Mouse (Mus musculus) ES-E14 (cell line): ENCODE measurements around the gene Taf5. TPM values are rescaled to one million over a fixed set of nuclear protein-coding genes. Genes with fewer than 3 reads are reported as not detected.

Source experiments
- DNase-seq: peaks from one replicate; pipeline ENCODE4 v3.0.0-alpha.2; 2013; ENCODE audit warnings: low read depth, low spot score
- H3K27ac ChIP-seq: 2 replicates; pipeline ENCODE4 v1.5.1; 2012; ENCODE audit warnings: low read depth, mild to moderate bottlenecking, low read length, moderate library complexity, mixed read lengths; ENCODE audit not compliant: poor library complexity, insufficient read depth, severe bottlenecking
- H3K36me3 ChIP-seq: 2 replicates; pipeline ENCODE4 v1.6.1; 2012; ENCODE audit warnings: mild to moderate bottlenecking, low read length, moderate library complexity, mixed read lengths; ENCODE audit not compliant: control insufficient read depth, poor library complexity, insufficient read depth, severe bottlenecking
- H3K4me1 ChIP-seq, 2 experiments: fragments of 150-350 bp in 1 of 2; sonication (generic) in 1 of 2; 2 replicates each; pipeline ENCODE4 v1.6.1; 2012; ENCODE audit warnings: low read length in 2 of 2, mild to moderate bottlenecking in 1 of 2, mixed read lengths in 1 of 2; ENCODE audit not compliant: control insufficient read depth in 2 of 2, insufficient read depth in 2 of 2, poor library complexity in 1 of 2
- H3K4me3 ChIP-seq, 2 experiments: fragments of 150-350 bp in 1 of 2; sonication (generic) in 1 of 2; 2 replicates each; pipeline ENCODE4 v1.5.1; 2012; ENCODE audit warnings: low read length in 2 of 2, low read depth in 1 of 2, mild to moderate bottlenecking in 1 of 2, mixed read lengths in 1 of 2; ENCODE audit not compliant: insufficient read depth in 1 of 2, poor library complexity in 1 of 2, severe bottlenecking in 1 of 2
- H3K9ac ChIP-seq: 2 replicates; pipeline ENCODE4 v1.6.1; 2012; ENCODE audit warnings: low read depth, mild to moderate bottlenecking, low read length, mixed read lengths; ENCODE audit not compliant: poor library complexity, insufficient read depth, severe bottlenecking
- H3K9me3 ChIP-seq: fragments of 150-350 bp; sonication (generic); 2 replicates; pipeline ENCODE4 v1.6.1; 2012; ENCODE audit warnings: low read depth, mild to moderate bottlenecking, low read length; ENCODE audit not compliant: control insufficient read depth, insufficient read depth
- CHD2 ChIP-seq: IDR thresholded peaks from 2 replicates; pipeline ENCODE4 v1.6.1; 2014; ENCODE audit warnings: mild to moderate bottlenecking, low read depth, low read length, inconsistent platforms
- HCFC1 ChIP-seq: IDR thresholded peaks from 2 replicates; pipeline ENCODE4 v1.6.1; 2012; ENCODE audit warnings: low read length, inconsistent platforms, borderline replicate concordance; ENCODE audit not compliant: insufficient read depth
- MAFK ChIP-seq: IDR thresholded peaks from 2 replicates; pipeline ENCODE4 v1.6.1; 2014; ENCODE audit warnings: mild to moderate bottlenecking, low read depth, low read length, inconsistent platforms; ENCODE audit not compliant: insufficient read depth
- ZC3H11A ChIP-seq: IDR thresholded peaks from 2 replicates; pipeline ENCODE4 v1.6.1; 2012; ENCODE audit warnings: low read depth, mild to moderate bottlenecking, inconsistent platforms, low read length, borderline replicate concordance
- ZNF384 ChIP-seq: IDR thresholded peaks from 2 replicates; pipeline ENCODE4 v1.6.1; 2012; ENCODE audit warnings: low read depth, low read length, inconsistent platforms
- in situ Hi-C, 2 experiments: fragments of 600-800 bp; cut with MboI; formaldehyde crosslinking; loops; one replicate each; pipeline ENCODE4 v1.15.1; 2025; ENCODE audit warnings: low sequenced_read_pairs in 2 of 2, inconsistent platforms in 1 of 2; ENCODE audit not compliant: unreplicated experiment in 2 of 2
- total RNA-seq: library from RNA; depleted of rRNA; stranded (reverse); fragments of 300-350 nt; gene quantifications from 2 replicates; pipeline ENCODE4 v1.2.3, GENCODE M21; 2012

Taf5 gene
- total RNA-seq, 1 experiment, result 17.1 TPM

GRCm38 (mm10) chr19:47090550-47091156 is 23.1 kb downstream of the Taf5 start, which contains the start of the genes Usmg5 and Pdcd11:
Gene Usmg5 (minus strand): TSS chr19:47090647.
Gene Pdcd11 (plus strand): TSS chr19:47090768.
- H3K36me3 ChIP-seq, result peaks cover 21% of the 10 kb centered on the region
- peak within 1 kb of the TSS; percentile 92 for H3K9ac ChIP-seq
- in situ Hi-C loops, result no loop called here
- H3K4me1 ChIP-seq, result peaks cover 0 to 2% of the 10 kb centered on the region in 2 experiments; a peak in 1 of 4 replicates
- peak; percentile 94 for DNase-seq
- H3K4me3 ChIP-seq, result peak within 1 kb of the TSS; percentile 85 to 99
- H3K27ac ChIP-seq, result peak within 1 kb of the TSS; percentile 32; the same call in 1 of the 2 replicates
- TF ChIP-seq CHD2 (no peak; the same call in 1 of the 2 replicates), ZNF384 (no peak), ZC3H11A (no peak), HCFC1 (no peak), MAFK (no peak)
- no peaks in the 10 kb centered on the region for H3K9me3 ChIP-seq

- H3K4me1 ChIP-seq, result no peaks in the 10 kb centered on the region
- peaks cover 68% of the 10 kb centered on the region for H3K36me3 ChIP-seq
- in situ Hi-C loops, result no loop called here
These were observed 33.5 kb downstream of the Taf5 start for GRCm38 (mm10) chr19:47101080-47101479.

GRCm38 (mm10) chr19:47104641-47105271 is 37.2 kb downstream of the Taf5 start:
- no peak for DNase-seq
- peaks cover 79% of the 10 kb centered on the region for H3K36me3 ChIP-seq
- H3K9ac ChIP-seq, result no peak overlapping the region
- in situ Hi-C loops, result no loop called here
- TF ChIP-seq MAFK (no peak), ZNF384 (no peak), HCFC1 (no peak), CHD2 (no peak), ZC3H11A (no peak)
- no peaks in the 10 kb centered on the region for H3K4me1 ChIP-seq
- no peak overlapping the region for H3K27ac ChIP-seq
- no peak overlapping the region for H3K4me3 ChIP-seq
- no peaks in the 10 kb centered on the region for H3K9me3 ChIP-seq

More at GRCm38 (mm10) chr19:47101080-47101479, 33.5 kb downstream of the Taf5 start:
- Histone ChIP-seq H3K9me3 (no peaks in the 10 kb centered on the region), H3K27ac (no peak overlapping the region), H3K4me3 (no peak overlapping the region), H3K9ac (no peak overlapping the region)
- no peak for DNase-seq
- no peak for TF ChIP-seq CHD2
- TF ChIP-seq ZNF384, result no peak
- no peak for TF ChIP-seq MAFK
- TF ChIP-seq ZC3H11A, result no peak
- no peak for TF ChIP-seq HCFC1

GRCm38 (mm10) chr19:47118634-47119033 is 51.1 kb downstream of the Taf5 start:
- Histone ChIP-seq H3K27ac (no peak overlapping the region), H3K4me3 (no peak overlapping the region), H3K36me3 (peaks cover 55% of the 10 kb centered on the region), H3K4me1 (no peaks in the 10 kb centered on the region), H3K9me3 (no peaks in the 10 kb centered on the region), H3K9ac (no peak overlapping the region)
- no peak for TF ChIP-seq ZC3H11A
- TF ChIP-seq CHD2, result no peak
- no peak for TF ChIP-seq MAFK
- TF ChIP-seq ZNF384, result no peak
- no peak for TF ChIP-seq HCFC1
- no peak for DNase-seq
- in situ Hi-C loops, result no loop called here

- TF ChIP-seq ZNF384, result no peak
- Histone ChIP-seq H3K4me3 (no peak overlapping the region), H3K9ac (no peak overlapping the region), H3K4me1 (no peaks in the 10 kb centered on the region), H3K36me3 (peaks cover 68% of the 10 kb centered on the region), H3K9me3 (no peaks in the 10 kb centered on the region), H3K27ac (no peak overlapping the region)
- in situ Hi-C loops, result no loop called here
- no peak for DNase-seq
These were observed 53.5 kb downstream of the Taf5 start for GRCm38 (mm10) chr19:47121054-47121453.
